Mouse (Mus musculus) cerebellum, adult 2 months (tissue): ENCODE measurements at regions not wholly inside any gene's neighbourhood (a gene's known extent, or its start where the extent isn't known, plus 50 kb on each side); places are given as distances from the start of the nearest gene placed in this dataset.

Experiments used
- CTCF ChIP-seq: fragments of 200-500 bp; IDR thresholded peaks from 2 replicates; pipeline ENCODE4 v1.5.1; 2011; ENCODE audit warnings: low read depth, mild to moderate bottlenecking, control low read depth, low read length, moderate library complexity, borderline replicate concordance; ENCODE audit not compliant: insufficient read depth
- POLR2A ChIP-seq: fragments of 200-500 bp; IDR thresholded peaks from 2 replicates; pipeline ENCODE4 v1.6.1; 2011; ENCODE audit warnings: low read length, control low read depth, borderline replicate concordance; ENCODE audit not compliant: insufficient read depth

DNA sequence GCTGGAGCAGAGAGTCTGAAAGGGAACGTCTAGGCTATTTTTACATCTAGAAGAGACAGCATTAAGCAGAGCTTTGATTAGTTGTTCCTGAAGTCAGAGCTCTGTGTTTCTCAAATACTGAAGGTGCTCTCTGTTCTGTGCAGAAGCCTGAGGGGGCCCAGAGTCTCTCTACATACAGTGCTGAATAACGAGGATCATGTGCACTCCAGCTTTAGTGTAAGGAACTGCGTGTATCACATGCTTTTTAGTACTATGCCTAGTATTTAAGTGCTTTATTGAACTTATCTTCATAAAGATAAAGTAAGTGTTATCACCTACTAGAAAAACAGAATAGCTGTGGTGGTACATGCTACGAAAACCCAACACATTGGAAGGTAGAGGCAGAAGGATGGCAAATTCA lies 151.4 kb downstream of the Akain1 start:
- TF ChIP-seq CTCF (no peak), POLR2A (no peak)
